Comparison of ENCODE assay signal across 27 mouse cellular contexts in the genomic region with DNA sequence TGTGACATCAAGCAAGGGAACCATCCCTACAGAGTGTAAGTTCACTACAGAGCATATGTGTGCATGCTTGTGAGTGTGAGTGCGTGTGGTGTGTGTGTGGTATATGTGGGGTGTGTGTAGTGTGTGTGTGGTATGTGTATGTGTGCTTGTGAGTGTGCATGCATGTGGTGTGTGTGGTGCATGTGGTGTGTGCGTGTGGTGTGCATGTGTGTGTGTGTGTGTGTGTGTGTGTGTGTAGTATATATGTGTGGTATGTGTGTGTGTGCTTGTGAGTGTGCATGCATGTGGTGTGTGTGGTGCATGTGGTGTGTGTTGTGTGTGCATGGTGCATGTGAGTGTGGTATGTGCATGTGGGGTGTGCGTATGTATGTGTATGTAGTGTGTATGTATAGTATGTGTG.
DNase-seq lines count a peak whose midpoint lies in the region; ATAC-seq and TF ChIP-seq lines count a peak whose summit lies in the region.
"Had no signal": no experiment of that assay in that cellular context is flagged by ENCODE, and none has a peak within 500 bp of the region (broad histone marks: within the 10 kb centered on the region; RNA-seq: fewer than 3 reads in every experiment).

No protein-coding gene starts in this region.

- no peak for TF ChIP-seq EP300 in liver, postnatal 0 days (IDR thresholded peaks at IDR 0.05; ENCODE audit: low read depth)

- H3K9ac ChIP-seq in heart, embryonic 12.5 days = no peak overlapping the region
- no peak overlapping the region for H3K9ac ChIP-seq in liver, embryonic 13.5 days
- no peak overlapping the region for H3K9ac ChIP-seq in liver, postnatal 0 days (replicated peaks)
- no peak overlapping the region for H3K9ac ChIP-seq in midbrain, embryonic 13.5 days (replicated peaks)
- no peak overlapping the region for H3K9ac ChIP-seq in midbrain, embryonic 15.5 days
- H3K9ac ChIP-seq: embryonic facial prominence, embryonic 13.5 days; embryonic facial prominence, embryonic 15.5 days; forebrain, embryonic 13.5 days; forebrain, embryonic 15.5 days; forebrain, postnatal 0 days had no signal

- H3K36me3 ChIP-seq in heart, embryonic 12.5 days = peaks cover 15% of the 10 kb centered on the region; the same call in 1 of the 2 replicates
- no peaks in the 10 kb centered on the region for H3K36me3 ChIP-seq in liver, embryonic 13.5 days
- 0 out of 2 replicates have a peak, but pooled peaks cover 6% of the 10 kb centered on the region for H3K36me3 ChIP-seq in liver, postnatal 0 days (replicated peaks; ENCODE audit: insufficient read depth, low read length)
- no peaks in the 10 kb centered on the region for H3K36me3 ChIP-seq in midbrain, embryonic 13.5 days
- no peaks in the 10 kb centered on the region for H3K36me3 ChIP-seq in midbrain, embryonic 15.5 days (replicated peaks)
- H3K36me3 ChIP-seq: embryonic facial prominence, embryonic 13.5 days; embryonic facial prominence, embryonic 15.5 days; forebrain, embryonic 15.5 days had no signal

- no peak for TF ChIP-seq CTCF in liver, postnatal 0 days (IDR thresholded peaks at IDR 0.05; ENCODE audit: low read depth)

- no peak for ATAC-seq in heart, embryonic 12.5 days (ENCODE audit: insufficient number of reproducible peaks, low FRiP score)
- 0 out of 2 replicates have a peak, but pooled peaks have one; percentile 21 for ATAC-seq in liver, embryonic 13.5 days (ENCODE audit: low read depth)
- ATAC-seq in liver, postnatal 0 days = no peak
- 0 out of 2 replicates have a peak, but pooled peaks have one; percentile 27 for ATAC-seq in midbrain, embryonic 13.5 days
- no peak for ATAC-seq in midbrain, embryonic 15.5 days (replicated peaks)
- ATAC-seq: activated CD4-positive, CD25-positive, alpha-beta regulatory T cell, adult 4 months; CD4-positive, CD25-positive, alpha-beta regulatory T cell, adult 4 months; forebrain, embryonic 13.5 days; forebrain, embryonic 15.5 days; forebrain, postnatal 0 days; Patski had no signal

- H3K4me2 ChIP-seq in heart, embryonic 12.5 days = no peak overlapping the region
- H3K4me2 ChIP-seq in liver, embryonic 13.5 days = no peak overlapping the region
- no peak overlapping the region for H3K4me2 ChIP-seq in liver, postnatal 0 days (ENCODE audit: low read depth, low read length)
- H3K4me2 ChIP-seq in midbrain, embryonic 13.5 days (replicated peaks) = no peak overlapping the region
- H3K4me2 ChIP-seq in midbrain, embryonic 15.5 days = no peak overlapping the region
- H3K4me2 ChIP-seq: embryonic facial prominence, embryonic 13.5 days; embryonic facial prominence, embryonic 15.5 days; forebrain, embryonic 13.5 days; forebrain, embryonic 15.5 days had no signal

- DNase-seq in heart, adult 11 months = peak; percentile 62
- DNase-seq in liver, embryonic 13.5 days = no peak
- DNase-seq in liver, postnatal 0 days = no peak
- DNase-seq: adrenal gland, adult 2 months; adrenal gland, postnatal 10 days; adrenal gland, postnatal 25 days; B cell, adult 2 months; cerebellum, adult 11 months; cerebellum, adult 18-20 months; cerebellum, adult 8-10 months; cerebellum, adult 9-11 months; cerebellum, postnatal 14 days; cerebellum, postnatal 36 days; embryo, embryonic 11 days; forebrain, postnatal 0 days had no signal

- no peak overlapping the region for H3K4me3 ChIP-seq in heart, embryonic 12.5 days
- H3K4me3 ChIP-seq in liver, embryonic 13.5 days (replicated peaks) = no peak overlapping the region
- no peak overlapping the region for H3K4me3 ChIP-seq in liver, postnatal 0 days (ENCODE audit: low read depth, low read length)
- H3K4me3 ChIP-seq in midbrain, embryonic 13.5 days (replicated peaks) = no peak overlapping the region
- H3K4me3 ChIP-seq in midbrain, embryonic 15.5 days = no peak overlapping the region
- H3K4me3 ChIP-seq: embryonic facial prominence, embryonic 13.5 days; embryonic facial prominence, embryonic 15.5 days; forebrain, embryonic 13.5 days; forebrain, embryonic 15.5 days had no signal

- H3K9me3 ChIP-seq in heart, embryonic 12.5 days (replicated peaks) = no peaks in the 10 kb centered on the region
- no peaks in the 10 kb centered on the region for H3K9me3 ChIP-seq in liver, embryonic 13.5 days (replicated peaks)
- no peaks in the 10 kb centered on the region for H3K9me3 ChIP-seq in liver, postnatal 0 days (ENCODE audit: low read length)
- H3K9me3 ChIP-seq in midbrain, embryonic 13.5 days = no peaks in the 10 kb centered on the region
- H3K9me3 ChIP-seq in midbrain, embryonic 15.5 days = no peaks in the 10 kb centered on the region
- H3K9me3 ChIP-seq: embryonic facial prominence, embryonic 13.5 days; embryonic facial prominence, embryonic 15.5 days; forebrain, embryonic 13.5 days; forebrain, embryonic 15.5 days; G1E had no signal

- H3K27me3 ChIP-seq in heart, embryonic 12.5 days (replicated peaks) = no peaks in the 10 kb centered on the region
- no peaks in the 10 kb centered on the region for H3K27me3 ChIP-seq in liver, embryonic 13.5 days
- no peaks in the 10 kb centered on the region for H3K27me3 ChIP-seq in liver, postnatal 0 days (ENCODE audit: insufficient read depth, low read length)
- H3K27me3 ChIP-seq in midbrain, embryonic 13.5 days = no peaks in the 10 kb centered on the region
- H3K27me3 ChIP-seq in midbrain, embryonic 15.5 days (replicated peaks) = no peaks in the 10 kb centered on the region
- H3K27me3 ChIP-seq: CH12.LX; embryonic facial prominence, embryonic 13.5 days; embryonic facial prominence, embryonic 15.5 days; forebrain, embryonic 13.5 days; forebrain, embryonic 15.5 days; Patski had no signal

- peaks cover 6% of the 10 kb centered on the region for H3K4me1 ChIP-seq in heart, embryonic 12.5 days (replicated peaks)
- peaks cover 39% of the 10 kb centered on the region for H3K4me1 ChIP-seq in liver, embryonic 13.5 days (replicated peaks)
- H3K4me1 ChIP-seq in liver, postnatal 0 days (ENCODE audit: insufficient read depth) = peaks cover 21% of the 10 kb centered on the region
- H3K4me1 ChIP-seq in midbrain, embryonic 13.5 days (replicated peaks) = 0 out of 2 replicates have a peak, but pooled peaks cover 4% of the 10 kb centered on the region
- peaks cover 7% of the 10 kb centered on the region; the same call in 1 of the 2 replicates for H3K4me1 ChIP-seq in midbrain, embryonic 15.5 days
- H3K4me1 ChIP-seq: embryonic facial prominence, embryonic 13.5 days; embryonic facial prominence, embryonic 15.5 days; forebrain, embryonic 13.5 days; forebrain, embryonic 15.5 days had no signal

- H3K27ac ChIP-seq in heart, embryonic 12.5 days (ENCODE audit: poor library complexity, severe bottlenecking) = no peak overlapping the region
- H3K27ac ChIP-seq in liver, embryonic 13.5 days = no peak overlapping the region
- no peak overlapping the region for H3K27ac ChIP-seq in liver, postnatal 0 days (ENCODE audit: low read depth)
- no peak overlapping the region for H3K27ac ChIP-seq in midbrain, embryonic 13.5 days
- H3K27ac ChIP-seq in midbrain, embryonic 15.5 days = no peak overlapping the region
- H3K27ac ChIP-seq: embryonic facial prominence, embryonic 13.5 days; embryonic facial prominence, embryonic 15.5 days; forebrain, embryonic 13.5 days; forebrain, embryonic 15.5 days had no signal

- WGBS in heart, embryonic 12.5 days = 96% methylated on average over 3 of the region's 3 CpGs
- WGBS in liver, embryonic 13.5 days (ENCODE audit: insufficient replicate concordance) = 75% methylated on average over 3 of the region's 3 CpGs
- WGBS in liver, postnatal 0 days (ENCODE audit: insufficient replicate concordance) = 88% methylated on average over 3 of the region's 3 CpGs
- WGBS in midbrain, embryonic 13.5 days = 95% methylated on average over 3 of the region's 3 CpGs
- 93% methylated on average over 3 of the region's 3 CpGs for WGBS in midbrain, embryonic 15.5 days

Comparison
In these comparisons a context has a peak if more than half of its experiments do, and no peak if none do; other contexts are left out.
1. ATAC-seq: peak in liver, embryonic 13.5 days (single experiment) and midbrain, embryonic 13.5 days (single experiment); none in heart, embryonic 12.5 days (single experiment), liver, postnatal 0 days (single experiment) and midbrain, embryonic 15.5 days (single experiment).